Mouse (Mus musculus): ENCODE results near the gene Dph1. TPM values are rescaled to one million over a fixed set of nuclear protein-coding genes. Genes with fewer than 3 reads are reported as not detected.
A peak's percentile ranks its signal among the peaks of the same experiment; 100 is the strongest.
"Not testable (repeated sequence)": the region's sequence is repeated elsewhere in the genome, so short reads cannot be mapped to it uniquely, and the experiment has no call there.

Dph1 gene
- total and polyA plus RNA-seq, 2 experiments from 2014 or later = 20.2 to 72.1 TPM

GRCm38 (mm10) chr11:75183917-75184570 lies 7.0 kb downstream of the Dph1 start:
- TF ChIP-seq EP300 (IDR thresholded peaks at IDR 0.05; ENCODE audit: low read depth) = no peak
- TF ChIP-seq CTCF (IDR thresholded peaks at IDR 0.05; ENCODE audit: low read depth) = no peak
- H3K4me1 ChIP-seq (ENCODE audit: control insufficient read depth, insufficient read depth) = 0 out of 2 replicates have a peak, but pooled peaks cover 6% of the 10 kb centered on the region
- H3K4me2 ChIP-seq (ENCODE audit: low read depth, low read length) = no peak overlapping the region
- DNase-seq (ENCODE audit: low spot score) (no peak), ATAC-seq (ENCODE audit: insufficient read depth, low read depth) (no peak)
- H3K27me3 ChIP-seq (ENCODE audit: control insufficient read depth, insufficient read depth, low read length) = no peaks in the 10 kb centered on the region
- H3K4me3 ChIP-seq (ENCODE audit: low read depth, low read length) = no peak overlapping the region
- WGBS = 69% methylated on average over 2 of the region's 2 CpGs
- peaks cover 45% of the 10 kb centered on the region for H3K36me3 ChIP-seq (replicated peaks; ENCODE audit: control insufficient read depth, insufficient read depth, low read length)
- H3K27ac ChIP-seq (ENCODE audit: low read depth) = no peak overlapping the region
- H3K9ac ChIP-seq (replicated peaks; ENCODE audit: low read depth, low read length) = no peak overlapping the region
- no peaks in the 10 kb centered on the region for H3K9me3 ChIP-seq (replicated peaks; ENCODE audit: control insufficient read depth, low read length)

DNA sequence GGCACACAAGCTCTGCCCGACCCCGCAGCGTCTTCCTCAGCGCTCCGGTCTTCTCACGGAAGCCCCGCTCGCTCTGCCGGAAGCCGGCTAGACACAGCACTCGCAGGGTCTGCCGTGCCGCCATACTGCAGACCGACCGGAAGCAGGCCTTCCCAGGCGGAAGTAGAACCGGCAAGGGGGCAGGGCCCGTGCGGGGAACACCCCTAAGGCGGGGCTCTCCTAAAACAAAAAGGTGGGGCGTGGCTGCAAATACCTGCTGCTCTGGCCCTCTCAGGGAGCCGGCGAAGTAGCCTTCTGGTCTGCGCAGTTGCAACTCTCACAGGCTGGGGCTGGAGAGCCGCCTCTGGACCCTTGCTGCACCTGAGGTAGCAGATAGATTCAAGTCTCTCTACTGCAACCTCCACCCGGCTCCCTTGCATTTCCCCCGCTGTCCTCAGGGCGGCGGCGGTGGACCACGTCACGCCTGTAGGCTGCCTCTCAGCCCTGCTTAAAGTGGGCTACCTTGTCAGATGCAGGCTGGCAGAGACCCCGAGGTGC lies 12.3 kb downstream of the Dph1 start, which contains the start of gene Ovca2:
Gene Ovca2 (minus strand): TSS at position 164 of the 537 bp plus-strand sequence.
- Histone ChIP-seq H3K9ac (replicated peaks; ENCODE audit: low read depth, low read length) (peak within 1 kb of the TSS; percentile 66), H3K27ac (ENCODE audit: low read depth) (peak within 1 kb of the TSS; percentile 75), H3K4me1 (ENCODE audit: control insufficient read depth, insufficient read depth) (peaks cover 11% of the 10 kb centered on the region; the same call in 1 of the 2 replicates), H3K4me2 (ENCODE audit: low read depth, low read length) (peak within 1 kb of the TSS; percentile 74), H3K27me3 (ENCODE audit: control insufficient read depth, insufficient read depth, low read length) (peaks cover 3% of the 10 kb centered on the region; the same call in 1 of the 2 replicates), H3K9me3 (replicated peaks; ENCODE audit: control insufficient read depth, low read length) (no peaks in the 10 kb centered on the region), H3K36me3 (replicated peaks; ENCODE audit: control insufficient read depth, insufficient read depth, low read length) (peaks cover 32% of the 10 kb centered on the region), H3K4me3 (ENCODE audit: low read depth, low read length) (peak within 1 kb of the TSS; percentile 67)
- TF ChIP-seq EP300 (IDR thresholded peaks at IDR 0.05; ENCODE audit: low read depth) = peak; percentile 45
- TF ChIP-seq CTCF (IDR thresholded peaks at IDR 0.05; ENCODE audit: low read depth) = peak; percentile 81
- DNase-seq (ENCODE audit: low spot score) (peak; percentile 91), ATAC-seq (ENCODE audit: insufficient read depth, low read depth) (peak; percentile 95)
- under 1% methylated on average over 33 of the region's 33 CpGs for WGBS

GRCm38 (mm10) chr11:75178011-75178410 lies 13.0 kb downstream of the Dph1 start:
- Histone ChIP-seq H3K4me3 (ENCODE audit: low read depth, low read length) (peak overlapping the region; percentile 67), H3K27me3 (ENCODE audit: control insufficient read depth, insufficient read depth, low read length) (peaks cover 8% of the 10 kb centered on the region), H3K9ac (replicated peaks; ENCODE audit: low read depth, low read length) (peak overlapping the region; percentile 66), H3K27ac (ENCODE audit: low read depth) (peak overlapping the region; percentile 75), H3K9me3 (replicated peaks; ENCODE audit: control insufficient read depth, low read length) (no peaks in the 10 kb centered on the region), H3K36me3 (replicated peaks; ENCODE audit: control insufficient read depth, insufficient read depth, low read length) (peaks cover 25% of the 10 kb centered on the region), H3K4me1 (ENCODE audit: control insufficient read depth, insufficient read depth) (peaks cover 11% of the 10 kb centered on the region; the same call in 1 of the 2 replicates), H3K4me2 (ENCODE audit: low read depth, low read length) (peak overlapping the region; percentile 74)
- WGBS = 54% methylated on average over 12 of the region's 12 CpGs
- ATAC-seq (ENCODE audit: insufficient read depth, low read depth) = no peak
- no peak for DNase-seq (ENCODE audit: low spot score)
- no peak for TF ChIP-seq CTCF (IDR thresholded peaks at IDR 0.05; ENCODE audit: low read depth)
- no peak for TF ChIP-seq EP300 (IDR thresholded peaks at IDR 0.05; ENCODE audit: low read depth)

DNA sequence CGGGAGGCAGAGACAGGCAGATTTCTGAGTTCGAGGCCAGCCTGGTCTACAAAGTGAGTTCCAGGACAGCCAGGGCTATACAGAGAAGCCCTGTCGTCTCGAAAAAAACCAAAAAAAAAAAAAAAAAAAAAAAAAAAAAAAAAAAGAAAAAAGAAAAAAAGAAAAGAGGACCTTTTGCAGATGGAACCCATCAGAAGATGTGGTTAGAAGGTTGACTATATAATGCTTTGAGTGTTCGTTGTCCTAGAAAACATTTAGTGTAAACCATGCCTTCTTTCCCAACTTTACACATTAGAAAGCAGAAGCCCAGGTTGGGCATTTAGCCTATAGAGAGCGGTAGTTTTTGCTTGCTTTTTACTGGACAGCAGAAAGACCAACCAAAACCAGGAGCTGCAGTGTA lies 16.5 kb downstream of the Dph1 start:
- ATAC-seq (ENCODE audit: insufficient read depth, low read depth); H3K27ac ChIP-seq (ENCODE audit: low read depth); H3K36me3 ChIP-seq (replicated peaks; ENCODE audit: control insufficient read depth, insufficient read depth, low read length); H3K4me2 ChIP-seq (ENCODE audit: low read depth, low read length); DNase-seq (ENCODE audit: low spot score); H3K4me3 ChIP-seq (ENCODE audit: low read depth, low read length); H3K9ac ChIP-seq (replicated peaks; ENCODE audit: low read depth, low read length); H3K9me3 ChIP-seq (replicated peaks; ENCODE audit: control insufficient read depth, low read length): not testable (repeated sequence)
- 69% methylated on average over 6 of the region's 6 CpGs for WGBS
- Histone ChIP-seq H3K4me1 (ENCODE audit: control insufficient read depth, insufficient read depth) (peaks cover 20% of the 10 kb centered on the region), H3K27me3 (ENCODE audit: control insufficient read depth, insufficient read depth, low read length) (peaks cover 41% of the 10 kb centered on the region)

DNA sequence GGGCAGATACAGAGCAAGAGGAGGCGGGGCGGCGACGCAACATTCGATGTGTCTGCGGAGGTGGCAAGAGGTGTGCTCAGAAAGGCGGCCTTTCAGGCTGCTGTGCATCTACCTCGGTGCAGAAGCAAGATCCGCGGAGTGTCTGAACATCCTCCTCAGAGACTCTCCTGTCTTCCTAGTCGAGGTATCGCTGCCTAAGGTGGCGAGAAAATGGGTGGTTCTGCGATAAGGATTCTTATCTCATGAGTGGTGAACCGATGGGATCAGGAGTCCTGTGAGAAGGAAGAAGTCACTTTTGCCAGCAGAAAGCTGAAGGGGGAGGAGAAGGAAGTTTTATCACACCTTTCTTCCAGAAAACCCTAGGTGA lies 17.3 kb downstream of the Dph1 start:
- no peaks in the 10 kb centered on the region; the same call in 1 of the 2 replicates for H3K36me3 ChIP-seq (replicated peaks; ENCODE audit: control insufficient read depth, insufficient read depth, low read length)
- peaks cover 15% of the 10 kb centered on the region for H3K4me1 ChIP-seq (ENCODE audit: control insufficient read depth, insufficient read depth)
- H3K4me3 ChIP-seq (ENCODE audit: low read depth, low read length) = peak overlapping the region; percentile 58
- H3K9ac ChIP-seq (replicated peaks; ENCODE audit: low read depth, low read length) = no peak overlapping the region
- no peak overlapping the region for H3K27ac ChIP-seq (ENCODE audit: low read depth)
- DNase-seq (ENCODE audit: low spot score) = no peak
- peak overlapping the region; percentile 75 for H3K4me2 ChIP-seq (ENCODE audit: low read depth, low read length)
- H3K9me3 ChIP-seq (replicated peaks; ENCODE audit: control insufficient read depth, low read length) = no peaks in the 10 kb centered on the region
- ATAC-seq (ENCODE audit: insufficient read depth, low read depth) = no peak
- TF ChIP-seq CTCF (IDR thresholded peaks at IDR 0.05; ENCODE audit: low read depth) = no peak
- TF ChIP-seq EP300 (IDR thresholded peaks at IDR 0.05; ENCODE audit: low read depth) = no peak
- under 1% methylated on average over 15 of the region's 15 CpGs for WGBS
- H3K27me3 ChIP-seq (ENCODE audit: control insufficient read depth, insufficient read depth, low read length) = peaks cover 44% of the 10 kb centered on the region

Measured in heart, postnatal 0 days (tissue).